7 mouse cellular contexts compared by ENCODE assay signal in genomic region chr7:19157160-19157800, GRCm38 (mm10). TPM values are rescaled to one million over a fixed set of nuclear protein-coding genes. Genes with fewer than 3 reads are reported as not detected.
DNase-seq lines count a peak whose midpoint lies in the region; ATAC-seq and TF ChIP-seq lines count a peak whose summit lies in the region.

No protein-coding gene starts in this region.

- TF ChIP-seq CTCF in heart, adult 2 months (IDR thresholded peaks at IDR 0.05) = no peak
- peak; percentile 93 for TF ChIP-seq CTCF in spleen, adult 2 months (IDR thresholded peaks at IDR 0.05; ENCODE audit: extremely low read depth, insufficient read depth, insufficient read length, insufficient replicate concordance)

- peak overlapping the region; percentile 12; the same call in 1 of the 2 replicates for H3K27ac ChIP-seq in embryonic facial prominence, embryonic 12.5 days
- H3K27ac ChIP-seq in heart, adult 2 months = no peak overlapping the region
- H3K27ac ChIP-seq in limb, embryonic 13.5 days = no peak overlapping the region
- peak overlapping the region; percentile 54 for H3K27ac ChIP-seq in midbrain, embryonic 16.5 days (ENCODE audit: low read length)
- H3K27ac ChIP-seq in spleen, adult 2 months (ENCODE audit: insufficient read depth, low read length) = no peak overlapping the region

- H3K4me2 ChIP-seq in embryonic facial prominence, embryonic 12.5 days (replicated peaks) = peak overlapping the region; percentile 40
- peak overlapping the region; percentile 48 for H3K4me2 ChIP-seq in limb, embryonic 13.5 days (replicated peaks)
- peak overlapping the region; percentile 42 for H3K4me2 ChIP-seq in midbrain, embryonic 16.5 days (ENCODE audit: low read length)

- H3K27me3 ChIP-seq in embryonic facial prominence, embryonic 12.5 days = peaks cover 21% of the 10 kb centered on the region
- peaks cover 2% of the 10 kb centered on the region; the same call in 1 of the 2 replicates for H3K27me3 ChIP-seq in heart, adult 2 months (ENCODE audit: control insufficient read depth, insufficient read depth, low read length)
- peaks cover 34% of the 10 kb centered on the region for H3K27me3 ChIP-seq in limb, embryonic 13.5 days
- peaks cover 5% of the 10 kb centered on the region; the same call in 1 of the 2 replicates for H3K27me3 ChIP-seq in midbrain, embryonic 16.5 days (ENCODE audit: control insufficient read depth, insufficient read depth, low read depth, low read length)
- H3K27me3 ChIP-seq in spleen, adult 2 months (ENCODE audit: control insufficient read depth, insufficient read depth, low read length) = peaks cover 5% of the 10 kb centered on the region; the same call in 1 of the 2 replicates

- peaks cover 19% of the 10 kb centered on the region for H3K36me3 ChIP-seq in embryonic facial prominence, embryonic 12.5 days
- H3K36me3 ChIP-seq in heart, adult 2 months (ENCODE audit: control insufficient read depth, insufficient read depth, low read length) = no peaks in the 10 kb centered on the region
- H3K36me3 ChIP-seq in limb, embryonic 13.5 days = peaks cover 34% of the 10 kb centered on the region
- H3K36me3 ChIP-seq in midbrain, embryonic 16.5 days (ENCODE audit: control insufficient read depth, insufficient read depth, low read length) = peaks cover 11% of the 10 kb centered on the region
- peaks cover 7% of the 10 kb centered on the region for H3K36me3 ChIP-seq in spleen, adult 2 months (ENCODE audit: control insufficient read depth, insufficient read depth, low read length)

- peak overlapping the region; percentile 24; the same call in 1 of the 2 replicates for H3K9ac ChIP-seq in embryonic facial prominence, embryonic 12.5 days
- peak overlapping the region; percentile 45 for H3K9ac ChIP-seq in heart, adult 2 months (ENCODE audit: low read depth, low read length)
- H3K9ac ChIP-seq in limb, embryonic 13.5 days = peak overlapping the region; percentile 43; the same call in 1 of the 2 replicates
- peak overlapping the region; percentile 45 for H3K9ac ChIP-seq in midbrain, embryonic 16.5 days (ENCODE audit: low read depth, low read length)

- peaks cover 18% of the 10 kb centered on the region; the same call in 1 of the 2 replicates for H3K4me1 ChIP-seq in embryonic facial prominence, embryonic 12.5 days
- H3K4me1 ChIP-seq in heart, adult 2 months (ENCODE audit: control insufficient read depth, insufficient read depth, low read length) = peaks cover 3% of the 10 kb centered on the region
- peaks cover 22% of the 10 kb centered on the region for H3K4me1 ChIP-seq in limb, embryonic 13.5 days
- H3K4me1 ChIP-seq in midbrain, embryonic 16.5 days (ENCODE audit: control insufficient read depth, insufficient read depth, low read length) = peaks cover 13% of the 10 kb centered on the region
- H3K4me1 ChIP-seq in spleen, adult 2 months (ENCODE audit: control insufficient read depth, insufficient read depth, insufficient read length) = peaks cover 3% of the 10 kb centered on the region

- peak; percentile 57 for ATAC-seq in embryonic facial prominence, embryonic 12.5 days (ENCODE audit: insufficient number of reproducible peaks, insufficient read depth, low FRiP score, low TSS enrichment)
- ATAC-seq in limb, embryonic 13.5 days (ENCODE audit: low FRiP score, low read depth) = peak; percentile 62
- ATAC-seq in midbrain, embryonic 16.5 days = peak; percentile 60

- WGBS in embryonic facial prominence, embryonic 12.5 days = 5% methylated on average over 30 of the region's 30 CpGs
- 5% methylated on average over 30 of the region's 30 CpGs for WGBS in heart, adult 2 months
- whole genome bisulfite sequencing in limb, embryonic 13.5 days = 5% methylated on average over 30 of the region's 30 CpGs
- WGBS in midbrain, embryonic 16.5 days = 6% methylated on average over 30 of the region's 30 CpGs
- WGBS in spleen, adult 2 months = 6% methylated on average over 30 of the region's 30 CpGs

- no peaks in the 10 kb centered on the region for H3K79me2 ChIP-seq in heart, adult 2 months (replicated peaks; ENCODE audit: control insufficient read depth, insufficient read depth, low read length)

- intact Hi-C loops in heart, adult 2 months (cut with DNase I) = loop anchor here (1.0 to 5.0 kb wide), 2 partner anchors 16 to 50 kb away; no protein-coding TSS in a partner anchor

- no peaks in the 10 kb centered on the region for H3K9me3 ChIP-seq in embryonic facial prominence, embryonic 12.5 days
- H3K9me3 ChIP-seq in limb, embryonic 13.5 days = no peaks in the 10 kb centered on the region
- H3K9me3 ChIP-seq in midbrain, embryonic 16.5 days (replicated peaks; ENCODE audit: control insufficient read depth, low read length, poor library complexity, severe bottlenecking) = no peaks in the 10 kb centered on the region

- DNase-seq in adrenal gland, postnatal 14 days = peak; percentile 95
- peak; percentile 89 to 93 for DNase-seq in heart, adult 2 months
- DNase-seq in kidney, adult 8-10 months = peak; percentile 87 to 94
- peak; percentile 71 to 90 for DNase-seq in spleen, adult 2 months (ENCODE audit: low read depth in 1 of 2, low spot score in 2 of 2)

- peak; percentile 55; the same call in 1 of the 2 replicates for TF ChIP-seq EP300 in heart, adult 2 months (IDR thresholded peaks at IDR 0.05; ENCODE audit: insufficient read depth, low read depth, low read length)

- TF ChIP-seq POLR2A in heart, adult 2 months (IDR thresholded peaks at IDR 0.05; ENCODE audit: insufficient read depth, low read depth, low read length) = no peak
- TF ChIP-seq POLR2A in spleen, adult 2 months (IDR thresholded peaks at IDR 0.05; ENCODE audit: low read depth, low read length) = no peak

- no peak overlapping the region for H3K4me3 ChIP-seq in embryonic facial prominence, embryonic 12.5 days
- H3K4me3 ChIP-seq in heart, adult 2 months = no peak overlapping the region
- peak overlapping the region; percentile 20; the same call in 1 of the 2 replicates for H3K4me3 ChIP-seq in limb, embryonic 13.5 days
- H3K4me3 ChIP-seq in midbrain, embryonic 16.5 days (ENCODE audit: low read depth, low read length) = peak overlapping the region; percentile 2; the same call in 1 of the 2 replicates
- peak overlapping the region; percentile 20; the same call in 1 of the 2 replicates for H3K4me3 ChIP-seq in spleen, adult 2 months (ENCODE audit: extremely low read depth, insufficient read depth, insufficient read length)

RNA-seq across cellular contexts. Expression of gene Snrpd2, which starts 7.8 kb away (rescaled TPM):
- 79.1 and 87.8 TPM in 2 replicates for total RNA-seq in adrenal gland, postnatal 14 days (2021)
- 149 and 166 TPM in 2 replicates for polyA plus RNA-seq in embryonic facial prominence, embryonic 12.5 days (2016; fragmentation: Nextera tagmentation; extraction: Ambion mirVana)
- 10 to 100 TPM; 58.7 to 68.7 TPM for total RNA-seq in heart, adult 2 months (2021)
- 28.6 and 34.7 TPM in 2 replicates for polyA plus RNA-seq in heart, adult 2 months (2012; rRNA removed)
- 146 and 149 TPM in 2 replicates for polyA plus RNA-seq in limb, embryonic 13.5 days (2015; fragmentation: Nextera tagmentation; extraction: Ambion mirVana)
- 105 TPM in 2 replicates for polyA plus RNA-seq in midbrain, embryonic 16.5 days (2015; fragmentation: Nextera tagmentation; extraction: Ambion mirVana)
- 17.0 and 19.0 TPM in 2 replicates for polyA plus RNA-seq in spleen, adult 2 months (2012; rRNA removed)

RNA-seq across cellular contexts. Expression of gene Qpctl, which starts 8.2 kb away (rescaled TPM):
- 13.2 and 15.2 TPM in 2 replicates for total RNA-seq in adrenal gland, postnatal 14 days (2021)
- 16.7 and 17.4 TPM in 2 replicates for polyA plus RNA-seq in embryonic facial prominence, embryonic 12.5 days (2016; fragmentation: Nextera tagmentation; extraction: Ambion mirVana)
- 1 to 10 TPM; 3.8 to 4.6 TPM for total RNA-seq in heart, adult 2 months (2021)
- 5.3 and 6.3 TPM in 2 replicates for polyA plus RNA-seq in heart, adult 2 months (2012; rRNA removed)
- polyA plus RNA-seq in limb, embryonic 13.5 days (2015; fragmentation: Nextera tagmentation; extraction: Ambion mirVana) = 17.1 and 18.1 TPM in 2 replicates
- 24.9 and 28.8 TPM in 2 replicates for polyA plus RNA-seq in midbrain, embryonic 16.5 days (2015; fragmentation: Nextera tagmentation; extraction: Ambion mirVana)
- 7.7 and 12.3 TPM in 2 replicates for polyA plus RNA-seq in spleen, adult 2 months (2012; rRNA removed)

RNA-seq across cellular contexts. Expression of gene Gipr, which starts 8.6 kb away (rescaled TPM):
- total RNA-seq in adrenal gland, postnatal 14 days (2021) = 0.71 and 0.93 TPM in 2 replicates
- 0.54 and 0.84 TPM in 2 replicates for polyA plus RNA-seq in embryonic facial prominence, embryonic 12.5 days (2016; fragmentation: Nextera tagmentation; extraction: Ambion mirVana)
- under 1 TPM in 1 of 2 experiments, not detected in 1; 0.16 TPM for total RNA-seq in heart, adult 2 months (2021)
- 2.5 and 3.0 TPM in 2 replicates for polyA plus RNA-seq in heart, adult 2 months (2012; rRNA removed)
- 0.29 and 0.41 TPM in 2 replicates for polyA plus RNA-seq in limb, embryonic 13.5 days (2015; fragmentation: Nextera tagmentation; extraction: Ambion mirVana)
- 4.0 and 4.8 TPM in 2 replicates for polyA plus RNA-seq in midbrain, embryonic 16.5 days (2015; fragmentation: Nextera tagmentation; extraction: Ambion mirVana)
- polyA plus RNA-seq in spleen, adult 2 months (2012; rRNA removed) = 0.07 and 0.08 TPM in 2 replicates

RNA-seq across cellular contexts. Expression of gene Eml2, which starts 18.9 kb away (rescaled TPM):
- 36.9 and 46.6 TPM in 2 replicates for total RNA-seq in adrenal gland, postnatal 14 days (2021)
- 4.5 and 4.9 TPM in 2 replicates for polyA plus RNA-seq in embryonic facial prominence, embryonic 12.5 days (2016; fragmentation: Nextera tagmentation; extraction: Ambion mirVana)
- total RNA-seq in heart, adult 2 months (2021) = 10 to 100 TPM; 35.6 to 38.7 TPM
- polyA plus RNA-seq in heart, adult 2 months (2012; rRNA removed) = 37.3 and 38.8 TPM in 2 replicates
- polyA plus RNA-seq in limb, embryonic 13.5 days (2015; fragmentation: Nextera tagmentation; extraction: Ambion mirVana) = 5.2 and 5.5 TPM in 2 replicates
- polyA plus RNA-seq in midbrain, embryonic 16.5 days (2015; fragmentation: Nextera tagmentation; extraction: Ambion mirVana) = 10.6 TPM in 2 replicates
- 27.4 and 27.9 TPM in 2 replicates for polyA plus RNA-seq in spleen, adult 2 months (2012; rRNA removed)

RNA-seq across cellular contexts. Expression of gene Fbxo46, which starts 37.6 kb away (rescaled TPM):
- total RNA-seq in adrenal gland, postnatal 14 days (2021) = 11.2 and 11.9 TPM in 2 replicates
- 19.8 and 21.6 TPM in 2 replicates for polyA plus RNA-seq in embryonic facial prominence, embryonic 12.5 days (2016; fragmentation: Nextera tagmentation; extraction: Ambion mirVana)
- total RNA-seq in heart, adult 2 months (2021) = 1 to 10 TPM; 4.5 to 5.2 TPM
- 3.3 and 5.4 TPM in 2 replicates for polyA plus RNA-seq in heart, adult 2 months (2012; rRNA removed)
- polyA plus RNA-seq in limb, embryonic 13.5 days (2015; fragmentation: Nextera tagmentation; extraction: Ambion mirVana) = 16.8 and 19.1 TPM in 2 replicates
- 18.2 and 21.1 TPM in 2 replicates for polyA plus RNA-seq in midbrain, embryonic 16.5 days (2015; fragmentation: Nextera tagmentation; extraction: Ambion mirVana)
- polyA plus RNA-seq in spleen, adult 2 months (2012; rRNA removed) = 15.4 and 16.5 TPM in 2 replicates

Comparison
In these comparisons a context has a peak if more than half of its experiments do, and no peak if none do; other contexts are left out.
1. H3K27ac ChIP-seq: peak in embryonic facial prominence, embryonic 12.5 days (single experiment) and midbrain, embryonic 16.5 days (single experiment); none in heart, adult 2 months (single experiment), limb, embryonic 13.5 days (single experiment) and spleen, adult 2 months (single experiment).
2. H3K4me3 ChIP-seq: peak in limb, embryonic 13.5 days (single experiment), midbrain, embryonic 16.5 days (single experiment) and spleen, adult 2 months (single experiment); none in embryonic facial prominence, embryonic 12.5 days (single experiment) and heart, adult 2 months (single experiment).
3. Peak in every context shown above with its lines, with median percentiles within 50 percentile points of each other: DNase-seq, ATAC-seq, H3K4me2 ChIP-seq and H3K9ac ChIP-seq.